Mouse (Mus musculus): ENCODE results near the gene Cldn13. TPM values are rescaled to one million over a fixed set of nuclear protein-coding genes. Genes with fewer than 3 reads are reported as not detected.
A peak's percentile ranks its signal among the peaks of the same experiment; 100 is the strongest.

Gene Cldn13
- polyA plus RNA-seq, 1 experiment from 2014 or later, result 0.70 TPM

GRCm38 (mm10) chr5:134911901-134912300 is 3.4 kb downstream of the Cldn13 start:
- Histone ChIP-seq H3K4me3 (ENCODE audit: low read length) (no peak overlapping the region), H3K4me2 (ENCODE audit: low read depth, low read length) (no peak overlapping the region), H3K4me1 (ENCODE audit: control insufficient read depth, insufficient read depth, low read length) (no peaks in the 10 kb centered on the region), H3K36me3 (ENCODE audit: control insufficient read depth, insufficient read depth) (no peaks in the 10 kb centered on the region), H3K27me3 (ENCODE audit: control insufficient read depth, insufficient read depth, low read length) (no peaks in the 10 kb centered on the region), H3K27ac (ENCODE audit: low read length) (no peak overlapping the region), H3K9me3 (replicated peaks; ENCODE audit: control insufficient read depth, low read length) (peaks cover 2% of the 10 kb centered on the region; the same call in 1 of the 2 replicates), H3K9ac (ENCODE audit: low read length) (no peak overlapping the region)
- WGBS, result 69% methylated on average over 2 of the region's 2 CpGs
- ATAC-seq (replicated peaks; ENCODE audit: extremely low read depth, insufficient read depth, low FRiP score), result no peak

DNA sequence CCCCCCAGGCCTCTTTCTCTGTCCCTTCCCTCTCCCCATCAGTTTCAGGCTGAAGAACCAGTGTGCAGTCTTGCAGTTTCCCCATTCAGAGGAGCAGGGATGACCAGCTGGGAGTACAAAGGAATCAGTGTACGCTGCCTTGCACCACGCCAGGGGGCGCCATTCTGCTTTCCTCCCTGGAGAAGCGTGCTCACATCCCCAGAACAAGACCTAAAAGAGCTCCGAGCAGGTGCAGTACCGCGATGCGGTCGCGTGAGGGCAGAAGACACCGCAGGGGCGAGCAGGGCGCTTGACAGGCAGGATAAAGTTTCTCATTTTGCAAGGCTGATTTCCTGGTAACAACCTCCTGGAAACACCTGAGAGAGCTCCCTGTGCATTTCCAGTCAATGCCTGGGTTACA is 8.2 kb downstream of the Cldn13 start:
- H3K9me3 ChIP-seq (replicated peaks; ENCODE audit: control insufficient read depth, low read length), result 0 out of 2 replicates have a peak, but pooled peaks cover 2% of the 10 kb centered on the region
- no peaks in the 10 kb centered on the region for H3K4me1 ChIP-seq (ENCODE audit: control insufficient read depth, insufficient read depth, low read length)
- no peak overlapping the region for H3K27ac ChIP-seq (ENCODE audit: low read length)
- H3K27me3 ChIP-seq (ENCODE audit: control insufficient read depth, insufficient read depth, low read length), result no peaks in the 10 kb centered on the region; the same call in 1 of the 2 replicates
- H3K4me2 ChIP-seq (ENCODE audit: low read depth, low read length), result no peak overlapping the region
- peak; percentile 77 for ATAC-seq (replicated peaks; ENCODE audit: extremely low read depth, insufficient read depth, low FRiP score)
- no peak overlapping the region for H3K4me3 ChIP-seq (ENCODE audit: low read length)
- H3K9ac ChIP-seq (ENCODE audit: low read length), result no peak overlapping the region
- H3K36me3 ChIP-seq (ENCODE audit: control insufficient read depth, insufficient read depth), result no peaks in the 10 kb centered on the region
- WGBS, result under 1% methylated on average over 13 of the region's 13 CpGs

DNA sequence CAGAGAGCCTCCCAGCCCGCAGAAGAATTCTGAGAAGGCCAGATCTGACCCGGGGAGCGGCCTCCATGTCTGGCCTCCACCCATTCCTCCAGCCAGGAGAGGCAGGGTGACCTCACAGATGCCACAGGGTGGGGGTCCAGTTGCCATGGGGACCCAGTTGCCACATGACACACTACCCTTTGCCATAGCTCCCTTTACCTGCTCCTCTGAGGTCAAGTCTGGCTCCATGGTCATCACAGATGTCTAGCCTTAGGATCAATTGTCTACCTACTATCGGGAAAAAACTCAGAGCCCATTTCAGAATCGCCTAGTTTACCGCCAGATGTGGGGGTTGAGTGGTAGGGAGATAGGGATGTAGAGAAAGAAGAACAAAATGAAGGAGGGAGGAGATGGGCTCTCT is 8.7 kb downstream of the Cldn13 start, which contains the start of gene Tmem270:
TSS of gene Tmem270 (minus strand) at position 101 of the 400 bp plus-strand sequence.
- WGBS, result 84% methylated on average over 6 of the region's 6 CpGs
- H3K27ac ChIP-seq (ENCODE audit: low read length), result no peak within 1 kb of the TSS
- no peak within 1 kb of the TSS for H3K9ac ChIP-seq (ENCODE audit: low read length)
- ATAC-seq (replicated peaks; ENCODE audit: extremely low read depth, insufficient read depth, low FRiP score), result 0 out of 2 replicates have a peak, but pooled peaks have one; percentile 26
- no peaks in the 10 kb centered on the region for H3K36me3 ChIP-seq (ENCODE audit: control insufficient read depth, insufficient read depth)
- 0 out of 2 replicates have a peak, but pooled peaks cover 2% of the 10 kb centered on the region for H3K9me3 ChIP-seq (replicated peaks; ENCODE audit: control insufficient read depth, low read length)
- no peaks in the 10 kb centered on the region for H3K4me1 ChIP-seq (ENCODE audit: control insufficient read depth, insufficient read depth, low read length)
- H3K4me3 ChIP-seq (ENCODE audit: low read length), result no peak within 1 kb of the TSS
- H3K27me3 ChIP-seq (ENCODE audit: control insufficient read depth, insufficient read depth, low read length), result no peaks in the 10 kb centered on the region; the same call in 1 of the 2 replicates
- H3K4me2 ChIP-seq (ENCODE audit: low read depth, low read length), result no peak within 1 kb of the TSS

DNA sequence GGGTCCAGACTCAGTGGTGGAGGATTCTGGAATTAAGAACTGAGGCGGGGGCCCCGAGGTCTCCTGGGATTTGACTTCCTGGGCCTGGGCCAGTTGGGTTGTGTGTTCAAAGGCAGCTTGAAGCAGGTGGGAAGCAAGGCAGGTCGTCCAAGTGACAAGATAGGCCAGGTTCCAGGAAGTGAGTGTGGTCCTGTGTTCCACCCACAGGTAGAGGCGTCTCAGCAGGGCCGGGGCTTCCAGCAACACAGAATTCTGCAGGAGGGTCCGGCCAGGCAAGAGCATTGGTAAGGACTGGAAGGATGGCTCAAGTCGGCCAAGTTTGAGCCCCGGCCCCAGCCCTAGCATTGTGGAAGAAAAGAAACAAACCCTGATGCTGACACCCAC is 13.7 kb downstream of the Cldn13 start:
- H3K4me1 ChIP-seq (ENCODE audit: control insufficient read depth, insufficient read depth, low read length), result no peaks in the 10 kb centered on the region
- H3K36me3 ChIP-seq (ENCODE audit: control insufficient read depth, insufficient read depth), result no peaks in the 10 kb centered on the region
- H3K9me3 ChIP-seq (replicated peaks; ENCODE audit: control insufficient read depth, low read length), result no peaks in the 10 kb centered on the region
- 65% methylated on average over 8 of the region's 8 CpGs for WGBS
- no peak for ATAC-seq (replicated peaks; ENCODE audit: extremely low read depth, insufficient read depth, low FRiP score)
- no peak overlapping the region for H3K9ac ChIP-seq (ENCODE audit: low read length)
- H3K27me3 ChIP-seq (ENCODE audit: control insufficient read depth, insufficient read depth, low read length), result no peaks in the 10 kb centered on the region; the same call in 1 of the 2 replicates
- H3K4me3 ChIP-seq (ENCODE audit: low read length), result no peak overlapping the region
- no peak overlapping the region for H3K4me2 ChIP-seq (ENCODE audit: low read depth, low read length)
- H3K27ac ChIP-seq (ENCODE audit: low read length), result no peak overlapping the region

- Histone ChIP-seq H3K27me3 (ENCODE audit: control insufficient read depth, insufficient read depth, low read length) (no peaks in the 10 kb centered on the region; the same call in 1 of the 2 replicates), H3K4me3 (ENCODE audit: low read length) (no peak overlapping the region), H3K9ac (ENCODE audit: low read length) (no peak overlapping the region), H3K4me1 (ENCODE audit: control insufficient read depth, insufficient read depth, low read length) (no peaks in the 10 kb centered on the region), H3K27ac (ENCODE audit: low read length) (no peak overlapping the region), H3K4me2 (ENCODE audit: low read depth, low read length) (no peak overlapping the region), H3K36me3 (ENCODE audit: control insufficient read depth, insufficient read depth) (no peaks in the 10 kb centered on the region), H3K9me3 (replicated peaks; ENCODE audit: control insufficient read depth, low read length) (no peaks in the 10 kb centered on the region)
- 0 out of 2 replicates have a peak, but pooled peaks have one; percentile 35 for ATAC-seq (replicated peaks; ENCODE audit: extremely low read depth, insufficient read depth, low FRiP score)
- WGBS, result 38% methylated on average over 12 of the region's 12 CpGs
These were observed 14.2 kb downstream of the Cldn13 start for GRCm38 (mm10) chr5:134901012-134901643.

DNA sequence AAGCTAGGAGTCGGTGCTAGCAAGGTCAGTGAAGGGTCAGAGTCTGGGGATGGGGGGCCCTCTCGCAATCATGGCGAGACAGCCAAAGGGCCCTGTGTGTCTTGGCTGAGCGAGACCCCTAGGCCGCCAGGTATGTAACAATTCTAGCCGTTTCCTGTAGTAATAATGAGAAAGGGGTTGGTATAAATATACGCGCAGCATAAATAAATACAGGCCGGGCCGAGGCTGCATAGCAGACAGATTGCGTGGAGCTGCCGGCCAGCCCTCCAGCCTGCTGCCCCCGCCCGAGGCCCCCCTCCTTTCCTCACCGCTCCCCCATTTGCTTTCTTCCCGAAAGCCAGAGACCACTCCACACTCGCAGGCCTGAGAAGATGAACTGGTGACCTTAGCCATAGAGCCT is 17.7 kb downstream of the Cldn13 start:
- Histone ChIP-seq H3K9me3 (replicated peaks; ENCODE audit: control insufficient read depth, low read length) (0 out of 2 replicates have a peak, but pooled peaks cover 2% of the 10 kb centered on the region), H3K4me3 (ENCODE audit: low read length) (no peak overlapping the region), H3K27ac (ENCODE audit: low read length) (no peak overlapping the region), H3K27me3 (ENCODE audit: control insufficient read depth, insufficient read depth, low read length) (no peaks in the 10 kb centered on the region; the same call in 1 of the 2 replicates), H3K36me3 (ENCODE audit: control insufficient read depth, insufficient read depth) (no peaks in the 10 kb centered on the region), H3K4me1 (ENCODE audit: control insufficient read depth, insufficient read depth, low read length) (no peaks in the 10 kb centered on the region), H3K9ac (ENCODE audit: low read length) (no peak overlapping the region), H3K4me2 (ENCODE audit: low read depth, low read length) (no peak overlapping the region)
- 67% methylated on average over 17 of the region's 17 CpGs for WGBS
- no peak for ATAC-seq (replicated peaks; ENCODE audit: extremely low read depth, insufficient read depth, low FRiP score)

DNA sequence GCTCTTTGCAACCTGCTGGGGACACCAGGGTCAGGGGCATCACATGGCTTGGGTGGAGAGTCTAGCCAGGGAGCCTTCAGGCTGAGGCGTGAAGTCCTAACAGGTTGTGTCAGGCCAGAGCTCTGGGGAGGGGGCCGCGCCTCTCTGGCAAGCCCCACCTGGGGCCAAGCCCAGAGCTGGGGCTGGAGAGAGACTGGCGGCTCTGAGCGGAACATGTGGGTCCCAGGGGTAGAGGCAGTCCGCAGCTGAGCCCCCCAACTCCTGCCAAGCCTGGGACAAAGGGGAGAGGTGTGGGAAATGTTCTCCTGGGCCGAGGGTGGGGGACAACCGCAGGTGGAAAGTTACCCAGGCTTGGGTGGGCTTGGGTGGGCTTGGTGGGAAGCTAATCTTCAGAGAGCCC is 18.4 kb downstream of the Cldn13 start:
- ATAC-seq (replicated peaks; ENCODE audit: extremely low read depth, insufficient read depth, low FRiP score), result no peak
- H3K27ac ChIP-seq (ENCODE audit: low read length), result no peak overlapping the region
- H3K9me3 ChIP-seq (replicated peaks; ENCODE audit: control insufficient read depth, low read length), result 0 out of 2 replicates have a peak, but pooled peaks cover 2% of the 10 kb centered on the region
- H3K4me1 ChIP-seq (ENCODE audit: control insufficient read depth, insufficient read depth, low read length), result no peaks in the 10 kb centered on the region
- no peaks in the 10 kb centered on the region for H3K36me3 ChIP-seq (ENCODE audit: control insufficient read depth, insufficient read depth)
- WGBS, result 82% methylated on average over 8 of the region's 8 CpGs
- no peak overlapping the region for H3K9ac ChIP-seq (ENCODE audit: low read length)
- no peak overlapping the region for H3K4me2 ChIP-seq (ENCODE audit: low read depth, low read length)
- no peaks in the 10 kb centered on the region for H3K27me3 ChIP-seq (ENCODE audit: control insufficient read depth, insufficient read depth, low read length)
- no peak overlapping the region for H3K4me3 ChIP-seq (ENCODE audit: low read length)

DNA sequence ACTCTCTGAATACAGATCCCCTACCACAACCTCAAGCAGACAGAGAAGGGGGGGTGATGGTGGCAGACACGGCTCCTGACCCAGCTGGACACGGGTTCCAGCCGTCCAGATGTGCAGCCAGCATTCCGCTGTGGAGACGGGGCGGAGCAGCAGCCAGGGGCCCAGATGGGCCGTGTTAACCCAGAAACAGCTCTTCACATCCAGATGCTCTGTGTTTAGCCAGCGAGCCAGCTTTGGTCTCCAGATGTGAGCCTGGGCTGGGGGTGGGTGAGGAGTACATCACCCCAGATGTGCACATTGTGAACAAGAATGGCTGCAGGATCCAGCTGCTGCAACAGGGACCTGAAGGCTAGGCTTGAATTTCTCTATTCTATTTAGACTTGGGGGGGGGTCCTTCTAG is 20.0 kb downstream of the Cldn13 start:
- Histone ChIP-seq H3K27me3 (ENCODE audit: control insufficient read depth, insufficient read depth, low read length) (no peaks in the 10 kb centered on the region), H3K4me2 (ENCODE audit: low read depth, low read length) (no peak overlapping the region), H3K27ac (ENCODE audit: low read length) (no peak overlapping the region), H3K4me1 (ENCODE audit: control insufficient read depth, insufficient read depth, low read length) (no peaks in the 10 kb centered on the region), H3K9ac (ENCODE audit: low read length) (no peak overlapping the region), H3K36me3 (ENCODE audit: control insufficient read depth, insufficient read depth) (no peaks in the 10 kb centered on the region), H3K9me3 (replicated peaks; ENCODE audit: control insufficient read depth, low read length) (0 out of 2 replicates have a peak, but pooled peaks cover 2% of the 10 kb centered on the region), H3K4me3 (ENCODE audit: low read length) (no peak overlapping the region)
- ATAC-seq (replicated peaks; ENCODE audit: extremely low read depth, insufficient read depth, low FRiP score), result 0 out of 2 replicates have a peak, but pooled peaks have one; percentile 8
- 60% methylated on average over 8 of the region's 8 CpGs for WGBS

- H3K4me1 ChIP-seq (ENCODE audit: control insufficient read depth, insufficient read depth, low read length), result 0 out of 2 replicates have a peak, but pooled peaks cover 3% of the 10 kb centered on the region
- H3K27me3 ChIP-seq (ENCODE audit: control insufficient read depth, insufficient read depth, low read length), result no peaks in the 10 kb centered on the region
These were observed 22.6 kb downstream of the Cldn13 start for GRCm38 (mm10) chr5:134892717-134893116.

More at GRCm38 (mm10) chr5:134892717-134893116, 22.6 kb downstream of the Cldn13 start:
- Histone ChIP-seq H3K9me3 (replicated peaks; ENCODE audit: control insufficient read depth, low read length) (0 out of 2 replicates have a peak, but pooled peaks cover 2% of the 10 kb centered on the region), H3K4me2 (ENCODE audit: low read depth, low read length) (no peak overlapping the region), H3K4me3 (ENCODE audit: low read length) (no peak overlapping the region), H3K27ac (ENCODE audit: low read length) (no peak overlapping the region), H3K9ac (ENCODE audit: low read length) (no peak overlapping the region), H3K36me3 (ENCODE audit: control insufficient read depth, insufficient read depth) (no peaks in the 10 kb centered on the region)
- no peak for ATAC-seq (replicated peaks; ENCODE audit: extremely low read depth, insufficient read depth, low FRiP score)
- WGBS, result 86% methylated on average over 5 of the region's 5 CpGs

Data from heart, embryonic 16.5 days (tissue).